Mouse (Mus musculus): ENCODE measurements around the gene Dusp7.

- TF ChIP-seq CTCF (conservative IDR thresholded peaks at IDR 0.05; ENCODE audit: low read length) (no peak), NANOG (IDR thresholded peaks at IDR 0.05; ENCODE audit: borderline replicate concordance, low read length) (no peak), POU5F1 (IDR thresholded peaks at IDR 0.05; ENCODE audit: borderline replicate concordance, low read length) (no peak)
Measured at GRCm38 (mm10) chr9:106326241-106326640, 42.2 kb upstream of the Dusp7 start.
